Mouse (Mus musculus) erythroblast, embryonic 14.5 days (primary cell): ENCODE data around the gene Dnah11.

ENCODE experiments used
- GATA1 ChIP-seq: IDR thresholded peaks from 2 replicates; pipeline ENCODE4 v1.6.1; 2012; ENCODE audit warnings: low read length, inconsistent platforms, mixed read lengths
- TAL1 ChIP-seq: IDR thresholded peaks from 3 replicates; pipeline ENCODE4 v1.6.1; 2012; ENCODE audit warnings: low read length, inconsistent platforms, mixed read lengths

DNA sequence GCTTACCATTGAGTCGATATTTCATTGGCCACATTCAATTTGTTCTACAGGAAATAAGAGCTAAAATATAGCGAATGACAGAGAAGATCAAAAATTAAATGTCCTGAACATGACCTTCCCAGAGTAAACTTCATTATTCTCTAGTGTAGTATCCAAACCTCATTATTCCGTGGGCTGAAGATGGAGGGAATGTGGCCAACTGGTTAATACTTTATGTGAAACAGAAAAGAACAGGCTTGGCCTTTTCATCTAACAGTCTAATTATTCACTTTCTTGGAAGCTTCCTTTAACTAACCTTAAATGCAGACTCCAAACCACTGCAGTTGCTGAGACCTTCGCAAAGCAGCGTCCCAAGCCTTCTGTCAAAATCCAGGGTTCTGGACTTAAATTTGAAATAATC, 41.9 kb downstream of the Dnah11 start:
- TF ChIP-seq GATA1 = no peak
- no peak for TF ChIP-seq TAL1
